Mouse (Mus musculus) layer of hippocampus, postnatal 14 days (tissue): ENCODE data around the gene Mmp24. TPM values are rescaled to one million over a fixed set of nuclear protein-coding genes. Genes with fewer than 3 reads are reported as not detected.

Experiments used
- DNase-seq, 2 experiments: peaks; one replicate each; pipeline ENCODE4 v3.0.0; 2021 to 2022; ENCODE audit warnings: low spot score in 2 of 2, mixed read lengths in 1 of 2
- total RNA-seq, 2 experiments: library from RNA; stranded (reverse); gene quantifications; 2 replicates each; pipeline ENCODE4 v1.2.3; 2021

The Mmp24 gene
- total RNA-seq, 2 experiments from 2014 or later = 50.0 to 53.3 TPM

DNA sequence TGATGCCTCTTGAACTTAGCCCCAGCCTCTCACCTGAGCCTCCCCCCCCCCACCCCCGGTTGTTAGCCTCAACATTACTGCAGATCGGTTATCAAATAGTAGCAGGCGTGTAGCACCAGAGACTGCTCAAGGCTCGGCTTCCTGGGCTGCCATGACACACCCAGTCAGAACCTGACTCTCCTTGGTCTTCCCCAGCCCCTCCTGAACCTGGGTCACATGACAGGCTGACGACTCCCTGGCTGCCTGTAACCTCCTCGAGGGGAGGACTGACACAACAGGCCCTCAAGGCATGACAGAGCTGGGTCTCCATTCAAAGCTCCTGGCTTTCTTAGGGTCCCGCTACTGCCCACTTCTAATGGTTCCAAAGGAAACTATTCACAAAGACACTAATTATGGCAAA is 74.3 kb downstream of the Mmp24 start:
- DNase-seq = no peak

- DNase-seq = no peak
Observed at GRCm38 (mm10) chr2:155850120-155850519, 75.0 kb downstream of the Mmp24 start.

DNA sequence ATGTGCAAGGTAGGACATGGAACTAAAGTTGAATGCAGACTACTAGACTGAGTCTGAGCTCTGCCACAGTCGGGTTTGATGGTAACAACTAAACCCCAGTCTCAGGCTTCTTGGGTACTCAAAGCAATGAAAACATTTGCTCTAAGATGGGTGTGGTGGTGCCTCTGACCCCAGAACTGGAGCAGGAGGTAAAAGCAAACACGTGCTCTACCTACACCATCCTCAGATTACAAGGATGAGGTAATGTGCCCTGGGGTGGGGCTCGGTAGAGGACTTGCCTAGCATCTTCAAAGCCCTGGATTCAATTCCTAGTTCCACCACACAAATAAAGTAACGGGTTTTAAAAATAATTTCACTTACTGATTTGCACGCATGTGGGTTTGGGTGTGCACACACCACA is 77.4 kb downstream of the Mmp24 start:
- no peak for DNase-seq

- no peak for DNase-seq
Observed at GRCm38 (mm10) chr2:155860102-155860501, 85.0 kb downstream of the Mmp24 start.

- DNase-seq = no peak
Observed at GRCm38 (mm10) chr2:155861581-155861980, 86.4 kb downstream of the Mmp24 start.

DNA sequence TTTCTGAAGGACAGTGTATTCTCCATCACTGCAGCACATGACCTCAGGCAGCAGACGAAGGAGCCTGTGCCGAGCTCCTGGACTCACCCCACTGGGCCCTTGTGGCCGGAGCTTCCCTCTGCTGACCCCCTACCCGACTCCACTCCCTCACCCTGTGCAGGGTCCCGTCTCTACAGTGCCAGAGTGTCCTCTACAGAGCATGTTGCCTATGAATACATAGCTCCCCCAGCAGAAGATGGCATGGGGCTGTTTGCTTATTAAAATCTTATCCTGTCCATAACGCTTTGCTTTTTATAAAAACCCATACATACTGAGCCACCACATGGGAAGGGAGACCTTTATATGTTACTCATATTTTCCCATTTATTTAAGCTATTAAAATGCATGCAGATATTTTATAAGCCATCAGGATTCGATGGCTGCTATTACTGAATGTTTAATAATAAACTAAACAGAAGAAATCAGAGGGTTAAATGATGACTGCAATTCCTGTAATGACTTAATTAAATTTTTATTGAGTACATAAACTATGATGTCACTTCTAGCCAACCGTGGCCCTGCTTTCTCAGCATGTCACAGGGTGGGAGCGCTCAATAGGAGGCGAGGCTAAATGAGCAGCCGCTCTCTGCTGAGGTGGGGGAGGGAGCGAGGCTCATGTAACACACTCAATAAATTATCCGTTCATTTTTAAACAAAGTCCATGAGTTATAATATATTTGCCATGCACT is 87.6 kb downstream of the Mmp24 start:
- DNase-seq = peak; percentile 28 to 65

GRCm38 (mm10) chr2:155863301-155863867 is 88.2 kb downstream of the Mmp24 start:
- no peak for DNase-seq

Other genes with a start within 250 kb of the Mmp24 start
- gene Gss, start 182.5 kb upstream of the Mmp24 start, total RNA-seq = 10 to 100 TPM; 14.5 to 16.4 TPM
- gene Myh7b, start 164.1 kb upstream of the Mmp24 start, total RNA-seq = 1 to 10 TPM; 3.1 to 4.9 TPM
- gene Trpc4ap, start 83.0 kb upstream of the Mmp24 start, total RNA-seq = 100 to 1,000 TPM; 149 to 156 TPM
- gene Edem2, start 45.9 kb upstream of the Mmp24 start, total RNA-seq = 10 to 100 TPM; 18.2 to 19.6 TPM
- gene Gm17581, start 39.5 kb upstream of the Mmp24 start, total RNA-seq = not detected
- gene Procr, start 24.2 kb upstream of the Mmp24 start, total RNA-seq = 1 to 10 TPM; 1.3 to 1.6 TPM
- 10 to 100 TPM; 43.8 to 45.6 TPM for gene BC029722, start 44.1 kb downstream of the Mmp24 start, total RNA-seq
- gene Eif6, start 51.6 kb downstream of the Mmp24 start, total RNA-seq = 10 to 100 TPM; 68.1 to 69.9 TPM
- gene Fam83c, start 59.5 kb downstream of the Mmp24 start, total RNA-seq = not detected
- 10 to 100 TPM; 58.4 to 70.1 TPM for gene Uqcc1, start 155.0 kb downstream of the Mmp24 start, total RNA-seq
- not detected for gene Gm15557, start 165.4 kb downstream of the Mmp24 start, total RNA-seq
- under 1 TPM; 0.43 to 0.69 TPM for gene Gdf5, start 170.0 kb downstream of the Mmp24 start, total RNA-seq
- 10 to 100 TPM; 18.0 to 19.3 TPM for gene Cep250, start 181.1 kb downstream of the Mmp24 start, total RNA-seq
- gene 6430550D23Rik, start 232.6 kb downstream of the Mmp24 start, total RNA-seq = 1 to 10 TPM in 1 of 2 experiments, under 1 TPM in 1; 0.93 to 1.5 TPM
- gene Ergic3, start 232.7 kb downstream of the Mmp24 start, total RNA-seq = 100 to 1,000 TPM; 186 to 201 TPM